ENCODE assay signal across 9 mouse cellular contexts in genomic region chr16:34902294-34902680, GRCm38 (mm10).
DNase-seq lines count a peak whose midpoint lies in the region; ATAC-seq and TF ChIP-seq lines count a peak whose summit lies in the region.
"Had no signal": no experiment of that assay in that cellular context is flagged by ENCODE, and none has a peak within 500 bp of the region (broad histone marks: within the 10 kb centered on the region; RNA-seq: fewer than 3 reads in every experiment).

No protein-coding gene starts in this region.

- no peaks in the 10 kb centered on the region for H3K9me3 ChIP-seq in limb, embryonic 12.5 days
- H3K9me3 ChIP-seq in neural tube, embryonic 13.5 days, result no peaks in the 10 kb centered on the region
- H3K9me3 ChIP-seq: embryonic facial prominence, embryonic 13.5 days had no signal

- TF ChIP-seq CTCF in spleen, adult 2 months (IDR thresholded peaks at IDR 0.05; ENCODE audit: extremely low read depth, insufficient read depth, insufficient read length, insufficient replicate concordance), result peak; percentile 56; the same call in 1 of the 2 replicates

- peak in 1 of 2 experiments; percentile 31 for DNase-seq in spleen, adult 2 months (ENCODE audit: low read depth in 1 of 2, low spot score in 2 of 2)
- no peak for DNase-seq in spleen, adult 12 weeks (ENCODE audit: low spot score)
- DNase-seq in cerebellum, adult 9-11 months, result peak; percentile 29
- peak; percentile 76 for DNase-seq in gastrocnemius, adult 18-20 months (ENCODE audit: low spot score)
- DNase-seq in kidney, adult 8-10 months, result peak; percentile 29 to 67
- DNase-seq in urinary bladder, postnatal 14 days (ENCODE audit: low spot score), result peak; percentile 77

- H3K27me3 ChIP-seq in spleen, adult 2 months (ENCODE audit: control insufficient read depth, insufficient read depth, low read length), result no peaks in the 10 kb centered on the region
- H3K27me3 ChIP-seq in limb, embryonic 12.5 days, result peaks cover 10% of the 10 kb centered on the region
- H3K27me3 ChIP-seq in neural tube, embryonic 13.5 days, result 0 out of 2 replicates have a peak, but pooled peaks cover 9% of the 10 kb centered on the region
- H3K27me3 ChIP-seq: embryonic facial prominence, embryonic 13.5 days had no signal

- ATAC-seq in limb, embryonic 12.5 days (ENCODE audit: insufficient number of reproducible peaks, insufficient read depth, low FRiP score, low TSS enrichment, low read depth), result 0 out of 2 replicates have a peak, but pooled peaks have one; percentile 23
- peak; percentile 38; the same call in 1 of the 2 replicates for ATAC-seq in neural tube, embryonic 13.5 days (ENCODE audit: low read depth)

- no peak overlapping the region for H3K9ac ChIP-seq in limb, embryonic 12.5 days (replicated peaks)
- no peak overlapping the region for H3K9ac ChIP-seq in neural tube, embryonic 13.5 days

- H3K4me2 ChIP-seq in limb, embryonic 12.5 days, result no peak overlapping the region
- no peak overlapping the region for H3K4me2 ChIP-seq in neural tube, embryonic 13.5 days
- H3K4me2 ChIP-seq: embryonic facial prominence, embryonic 13.5 days had no signal

- TF ChIP-seq POLR2A in spleen, adult 2 months (IDR thresholded peaks at IDR 0.05; ENCODE audit: low read depth, low read length), result no peak

- no peak overlapping the region for H3K4me3 ChIP-seq in spleen, adult 2 months (ENCODE audit: extremely low read depth, insufficient read depth, insufficient read length)
- H3K4me3 ChIP-seq in limb, embryonic 12.5 days (replicated peaks), result no peak overlapping the region
- no peak overlapping the region for H3K4me3 ChIP-seq in neural tube, embryonic 13.5 days
- H3K4me3 ChIP-seq: embryonic facial prominence, embryonic 13.5 days had no signal

- H3K27ac ChIP-seq in spleen, adult 2 months (ENCODE audit: insufficient read depth, low read length), result no peak overlapping the region
- H3K27ac ChIP-seq in limb, embryonic 12.5 days, result no peak overlapping the region
- H3K27ac ChIP-seq in neural tube, embryonic 13.5 days (replicated peaks), result no peak overlapping the region
- H3K27ac ChIP-seq: embryonic facial prominence, embryonic 13.5 days had no signal

- no peaks in the 10 kb centered on the region for H3K4me1 ChIP-seq in spleen, adult 2 months (ENCODE audit: control insufficient read depth, insufficient read depth, insufficient read length)
- H3K4me1 ChIP-seq in limb, embryonic 12.5 days (replicated peaks), result peaks cover 50% of the 10 kb centered on the region
- H3K4me1 ChIP-seq in neural tube, embryonic 13.5 days (replicated peaks), result peaks cover 19% of the 10 kb centered on the region

- no peaks in the 10 kb centered on the region for H3K36me3 ChIP-seq in spleen, adult 2 months (ENCODE audit: control insufficient read depth, insufficient read depth, low read length)
- H3K36me3 ChIP-seq in limb, embryonic 12.5 days, result no peaks in the 10 kb centered on the region
- H3K36me3 ChIP-seq in neural tube, embryonic 13.5 days, result no peaks in the 10 kb centered on the region
- H3K36me3 ChIP-seq: embryonic facial prominence, embryonic 13.5 days had no signal

- 21% methylated on average over 9 of the region's 9 CpGs for WGBS in spleen, adult 2 months
- 16% methylated on average over 9 of the region's 9 CpGs for WGBS in limb, embryonic 12.5 days
- WGBS in neural tube, embryonic 13.5 days, result 18% methylated on average over 9 of the region's 9 CpGs
